Mouse (Mus musculus) cerebellum, adult 2 months (tissue): Measurements from ENCODE around the gene Barx1.

ENCODE experiments used
- CTCF ChIP-seq: fragments of 200-500 bp; IDR thresholded peaks from 2 replicates; pipeline ENCODE4 v1.5.1; 2011; ENCODE audit warnings: low read depth, mild to moderate bottlenecking, control low read depth, low read length, moderate library complexity, borderline replicate concordance; ENCODE audit not compliant: insufficient read depth
- POLR2A ChIP-seq: fragments of 200-500 bp; IDR thresholded peaks from 2 replicates; pipeline ENCODE4 v1.6.1; 2011; ENCODE audit warnings: low read length, control low read depth, borderline replicate concordance; ENCODE audit not compliant: insufficient read depth

DNA sequence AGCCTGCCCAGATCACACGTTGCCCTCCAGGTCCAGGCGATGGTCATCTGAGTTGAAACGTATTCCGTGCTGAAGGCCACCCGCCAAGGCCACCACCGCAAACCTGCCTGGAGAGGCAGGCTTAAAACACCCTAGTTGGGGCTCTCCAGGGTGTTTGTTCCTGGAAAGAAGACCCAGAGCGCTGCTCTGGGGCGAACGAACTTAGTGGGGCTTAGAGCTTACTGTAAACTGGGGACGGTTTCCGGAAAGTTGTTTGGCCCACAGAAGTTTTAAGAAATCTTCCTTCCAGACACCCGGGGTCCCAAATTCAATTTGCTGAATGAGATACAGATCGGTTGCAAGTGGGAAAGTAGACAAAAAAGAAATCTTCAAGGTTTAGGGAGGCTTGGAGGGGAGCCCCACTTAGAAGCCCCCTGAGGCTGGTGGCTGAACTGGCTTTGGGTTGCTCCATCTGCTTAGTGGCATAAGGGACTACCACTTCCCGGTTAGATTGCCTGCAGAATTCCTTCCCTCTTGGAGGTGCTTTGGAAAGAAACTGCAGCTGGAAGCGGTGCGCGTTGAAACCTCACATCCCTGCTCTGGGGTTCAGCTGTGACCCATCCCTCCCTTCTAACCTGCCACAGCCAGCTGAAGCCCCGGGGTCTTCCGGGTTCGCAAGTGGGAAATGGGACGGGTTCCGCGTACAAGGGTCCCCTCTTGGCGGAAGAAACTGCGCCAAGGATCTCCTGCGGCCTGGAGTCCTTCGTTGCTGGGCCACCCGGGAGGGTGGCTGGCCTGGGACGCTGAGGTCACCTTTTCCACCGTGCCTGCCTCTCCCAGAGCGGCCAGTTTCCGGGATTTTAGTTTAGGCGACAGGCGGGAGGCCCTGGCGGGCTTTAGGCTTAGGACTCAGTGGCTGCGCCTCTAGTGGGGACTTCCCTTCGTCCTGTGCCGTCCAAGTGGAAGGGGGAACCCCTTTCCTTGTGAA is 3.3 kb upstream of the Barx1 start:
- TF ChIP-seq CTCF (no peak), POLR2A (no peak)
